Mouse (Mus musculus): ENCODE results near the gene Mrps27. TPM values are rescaled to one million over a fixed set of nuclear protein-coding genes. Genes with fewer than 3 reads are reported as not detected.

Mrps27 gene
- total and polyA plus RNA-seq, 3 experiments: 32.6 to 64.8 (median 46.8) TPM

- Histone ChIP-seq H3K4me2 (ENCODE audit: insufficient read depth, low read depth, poor library complexity, severe bottlenecking) (no peak overlapping the region), H3K36me3 (replicated peaks in 1 of 2; ENCODE audit: control insufficient read depth in 1 of 2, insufficient read depth in 1 of 2, low read length in 1 of 2) (no peaks in the 10 kb centered on the region), H3K9ac (ENCODE audit: insufficient read depth, low read depth) (no peak overlapping the region), H3K9me3 (replicated peaks; ENCODE audit: low read length) (no peaks in the 10 kb centered on the region), H3K27me3 (replicated peaks) (peaks cover 11% of the 10 kb centered on the region), H3K4me3 (replicated peaks in 1 of 3; ENCODE audit: low read depth in 2 of 3, low read length in 2 of 3, poor library complexity in 1 of 3) (no peak overlapping the region), H3K4me1 (ENCODE audit: control insufficient read depth in 1 of 2, insufficient read depth in 2 of 2) (no peaks in the 10 kb centered on the region), H3K79me2 (replicated peaks; ENCODE audit: control insufficient read depth, extremely low read depth, insufficient read depth, poor library complexity, severe bottlenecking) (no peaks in the 10 kb centered on the region), H3K27ac (ENCODE audit: insufficient read depth, low read depth) (no peak overlapping the region)
- in situ Hi-C loops (cut with MboI; ENCODE audit: low pct_ligation_motif_present, low pct_unique_long_range_greater_than_20kb, low sequenced_read_pairs) (no loop called here), dilution Hi-C loops (cut with MboI; ENCODE audit: extremely low pct_ligation_motif_present, extremely low pct_unique_long_range_greater_than_20kb, low sequenced_read_pairs) (no loop called here)
- DNase-seq (ENCODE audit: extremely low read depth): no peak
- TF ChIP-seq CTCF (conservative IDR thresholded peaks at IDR 0.05 in 1 of 2, IDR thresholded peaks at IDR 0.05 in 1 of 2; ENCODE audit: low read depth in 2 of 2, low read length in 2 of 2): no peak
- no peak for TF ChIP-seq POLR2A (IDR thresholded peaks at IDR 0.05; ENCODE audit: low read depth, low read length)
- TF ChIP-seq IRF4 (IDR thresholded peaks at IDR 0.05; ENCODE audit: low read depth, low read length): no peak
- no peak for TF ChIP-seq USF2 (conservative IDR thresholded peaks at IDR 0.05; ENCODE audit: low read depth, low read length)
- no peak for TF ChIP-seq POLR2AphosphoS2 (IDR thresholded peaks at IDR 0.05; ENCODE audit: low read depth, low read length)
- TF ChIP-seq MYC (IDR thresholded peaks at IDR 0.05; ENCODE audit: low read depth, low read length): no peak
- no peak for TF ChIP-seq ETS1 (conservative IDR thresholded peaks at IDR 0.05; ENCODE audit: low read depth, low read length)
- TF ChIP-seq UBTF (IDR thresholded peaks at IDR 0.05; ENCODE audit: low read depth, low read length): no peak
- no peak for TF ChIP-seq SMC3 (IDR thresholded peaks at IDR 0.05; ENCODE audit: low read depth, low read length)
- TF ChIP-seq TBP (conservative IDR thresholded peaks at IDR 0.05; ENCODE audit: low read depth, low read length): no peak
Measured at GRCm38 (mm10) chr13:99304365-99304764, 40.2 kb upstream of the Mrps27 start.

- no peaks in the 10 kb centered on the region for H3K36me3 ChIP-seq (replicated peaks in 1 of 2; ENCODE audit: control insufficient read depth in 1 of 2, insufficient read depth in 1 of 2, low read length in 1 of 2)
- TF ChIP-seq POLR2A (IDR thresholded peaks at IDR 0.05; ENCODE audit: low read depth, low read length) (no peak), MAFK (IDR thresholded peaks at IDR 0.05; ENCODE audit: insufficient replicate concordance, low read length) (no peak), USF1 (IDR thresholded peaks at IDR 0.05; ENCODE audit: low read depth, low read length) (no peak), ZC3H11A (IDR thresholded peaks at IDR 0.05; ENCODE audit: low read depth, low read length) (no peak), EP300 (IDR thresholded peaks at IDR 0.05; ENCODE audit: low read length) (no peak), UBTF (IDR thresholded peaks at IDR 0.05; ENCODE audit: low read depth, low read length) (no peak), IRF4 (IDR thresholded peaks at IDR 0.05; ENCODE audit: low read depth, low read length) (no peak), KAT2A (IDR thresholded peaks at IDR 0.05; ENCODE audit: insufficient replicate concordance, low read length) (no peak), SIN3A (IDR thresholded peaks at IDR 0.05; ENCODE audit: low read length) (no peak), POLR2AphosphoS2 (IDR thresholded peaks at IDR 0.05; ENCODE audit: low read depth, low read length) (no peak), RCOR1 (conservative IDR thresholded peaks at IDR 0.05; ENCODE audit: low read depth, low read length) (no peak), NRF1 (IDR thresholded peaks at IDR 0.05; ENCODE audit: low read depth, low read length) (no peak), HCFC1 (IDR thresholded peaks at IDR 0.05; ENCODE audit: low read depth, low read length) (no peak), CTCF (conservative IDR thresholded peaks at IDR 0.05 in 1 of 2, IDR thresholded peaks at IDR 0.05 in 1 of 2; ENCODE audit: low read depth in 2 of 2, low read length in 2 of 2) (no peak), JUN (IDR thresholded peaks at IDR 0.05; ENCODE audit: insufficient read depth, low read depth, low read length) (no peak), MAX (IDR thresholded peaks at IDR 0.05; ENCODE audit: low read length) (no peak), RAD21 (IDR thresholded peaks at IDR 0.05; ENCODE audit: low read depth, low read length) (no peak)
- H3K4me2 ChIP-seq (ENCODE audit: insufficient read depth, low read depth, poor library complexity, severe bottlenecking): no peak overlapping the region
- dilution Hi-C loops (cut with MboI; ENCODE audit: extremely low pct_ligation_motif_present, extremely low pct_unique_long_range_greater_than_20kb, low sequenced_read_pairs) (no loop called here), in situ Hi-C loops (cut with MboI; ENCODE audit: low pct_ligation_motif_present, low pct_unique_long_range_greater_than_20kb, low sequenced_read_pairs) (no loop called here)
- H3K9ac ChIP-seq (ENCODE audit: insufficient read depth, low read depth): no peak overlapping the region
- no peak for DNase-seq (ENCODE audit: extremely low read depth)
- H3K79me2 ChIP-seq (replicated peaks; ENCODE audit: control insufficient read depth, extremely low read depth, insufficient read depth, poor library complexity, severe bottlenecking): no peaks in the 10 kb centered on the region
- H3K4me1 ChIP-seq (ENCODE audit: control insufficient read depth in 1 of 2, insufficient read depth in 2 of 2): no peaks in the 10 kb centered on the region
- H3K27me3 ChIP-seq (replicated peaks): peaks cover 11% of the 10 kb centered on the region
- no peak overlapping the region for H3K27ac ChIP-seq (ENCODE audit: insufficient read depth, low read depth)
- peaks cover 4% of the 10 kb centered on the region for H3K9me3 ChIP-seq (replicated peaks; ENCODE audit: low read length)
- no peak overlapping the region for H3K4me3 ChIP-seq (replicated peaks in 1 of 3; ENCODE audit: low read depth in 2 of 3, low read length in 2 of 3, poor library complexity in 1 of 3)
Measured at GRCm38 (mm10) chr13:99305186-99305585, 39.4 kb upstream of the Mrps27 start.
